Mouse (Mus musculus): ENCODE data around the gene Usp18. TPM values are rescaled to one million over a fixed set of nuclear protein-coding genes. Genes with fewer than 3 reads are reported as not detected.

Gene Usp18
- total RNA-seq, 2 experiments from 2014 or later, result 0.52 to 0.74 TPM

DNA sequence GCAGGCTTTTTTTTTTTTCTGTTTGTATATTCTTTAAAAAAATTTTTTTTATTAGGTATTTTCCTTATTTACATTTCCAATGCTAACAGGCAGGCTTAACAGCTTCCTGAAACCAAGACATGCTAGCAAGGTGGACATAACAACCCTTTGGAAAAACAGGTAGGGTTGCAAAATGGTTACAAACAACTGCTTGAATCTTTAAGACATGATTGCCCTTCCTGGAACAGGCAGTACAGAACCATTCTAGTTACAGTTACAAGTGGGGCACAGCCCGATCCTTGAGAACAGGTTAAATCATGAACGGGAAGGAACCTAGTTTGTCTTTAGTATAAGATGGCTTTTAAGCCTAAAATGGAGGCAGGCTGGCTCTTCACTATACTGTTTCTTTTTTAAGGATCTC lies 9.3 kb upstream of the Usp18 start:
- no peak for TF ChIP-seq CTCF (conservative IDR thresholded peaks at IDR 0.05)
- no peak for DNase-seq (ENCODE audit: low spot score in 2 of 2)
- Histone ChIP-seq H3K27ac (no peak overlapping the region), H3K4me3 (no peak overlapping the region)

DNA sequence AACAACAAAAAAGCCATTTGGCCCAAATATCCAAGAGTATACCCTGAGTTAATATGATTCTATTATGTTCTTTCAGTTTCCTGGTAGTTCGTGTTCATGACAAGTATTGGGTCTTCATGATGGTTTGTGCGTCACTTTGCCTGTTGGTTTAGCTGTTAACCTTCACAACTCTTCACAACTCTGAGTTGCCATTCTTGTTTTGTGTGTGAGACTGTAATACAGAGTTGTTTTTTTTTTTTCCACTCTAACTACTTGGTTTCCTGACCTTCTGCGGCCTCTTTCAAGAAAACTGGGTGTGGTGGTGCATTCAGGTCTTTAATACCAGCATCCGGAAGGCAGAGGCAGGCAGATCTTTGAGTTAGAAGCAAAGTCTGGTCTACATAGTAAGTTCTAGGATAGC lies 7.5 kb upstream of the Usp18 start:
- H3K27ac ChIP-seq, result no peak overlapping the region
- TF ChIP-seq CTCF (conservative IDR thresholded peaks at IDR 0.05), result no peak
- H3K4me3 ChIP-seq, result no peak overlapping the region
- no peak for DNase-seq (ENCODE audit: low spot score in 2 of 2)

- DNase-seq (ENCODE audit: low spot score in 2 of 2), result no peak
- TF ChIP-seq CTCF (conservative IDR thresholded peaks at IDR 0.05), result no peak
Observed at GRCm38 (mm10) chr6:121241780-121242179, 3.9 kb upstream of the Usp18 start.

GRCm38 (mm10) chr6:121243161-121243560 lies 2.5 kb upstream of the Usp18 start:
- no peak overlapping the region for H3K4me3 ChIP-seq
- TF ChIP-seq CTCF (conservative IDR thresholded peaks at IDR 0.05), result no peak
- DNase-seq (ENCODE audit: low spot score in 2 of 2), result no peak
- H3K27ac ChIP-seq, result no peak overlapping the region

More at GRCm38 (mm10) chr6:121241780-121242179, 3.9 kb upstream of the Usp18 start:
- Histone ChIP-seq H3K4me3 (no peak overlapping the region), H3K27ac (no peak overlapping the region)

- H3K27ac ChIP-seq, result no peak overlapping the region
- H3K4me3 ChIP-seq, result peak overlapping the region; percentile 69
- no peak for DNase-seq (ENCODE audit: low spot score in 2 of 2)
- no peak for TF ChIP-seq CTCF (conservative IDR thresholded peaks at IDR 0.05)
Observed at GRCm38 (mm10) chr6:121246037-121246361, 293 bp downstream of the Usp18 start.

DNA sequence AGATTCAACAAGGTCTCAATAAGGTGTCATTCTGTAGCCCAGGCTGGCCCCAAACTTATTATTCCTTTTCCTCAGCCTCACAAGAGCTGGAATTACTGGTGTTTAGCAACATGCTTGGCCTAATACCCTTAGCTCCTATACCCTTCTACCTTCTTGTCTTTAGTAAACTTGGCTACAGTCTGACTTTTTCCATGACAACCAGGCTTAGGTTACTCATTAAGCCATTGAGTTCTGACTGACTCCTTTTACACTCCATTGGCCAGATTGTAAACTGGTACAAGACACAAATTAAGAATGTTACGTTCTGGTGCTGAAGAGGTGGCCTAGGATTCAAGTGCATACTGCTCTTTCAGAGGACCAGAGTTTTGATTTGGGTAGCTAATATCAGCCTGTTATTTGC lies 4.7 kb downstream of the Usp18 start:
- DNase-seq (ENCODE audit: low spot score in 2 of 2), result no peak
- Histone ChIP-seq H3K27ac (no peak overlapping the region), H3K4me3 (no peak overlapping the region)
- TF ChIP-seq CTCF (conservative IDR thresholded peaks at IDR 0.05), result no peak

- no peak for DNase-seq (ENCODE audit: low spot score in 2 of 2)
- Histone ChIP-seq H3K27ac (no peak overlapping the region), H3K4me3 (no peak overlapping the region)
- no peak for TF ChIP-seq CTCF (conservative IDR thresholded peaks at IDR 0.05)
Observed at GRCm38 (mm10) chr6:121251256-121251655, 5.5 kb downstream of the Usp18 start.

DNA sequence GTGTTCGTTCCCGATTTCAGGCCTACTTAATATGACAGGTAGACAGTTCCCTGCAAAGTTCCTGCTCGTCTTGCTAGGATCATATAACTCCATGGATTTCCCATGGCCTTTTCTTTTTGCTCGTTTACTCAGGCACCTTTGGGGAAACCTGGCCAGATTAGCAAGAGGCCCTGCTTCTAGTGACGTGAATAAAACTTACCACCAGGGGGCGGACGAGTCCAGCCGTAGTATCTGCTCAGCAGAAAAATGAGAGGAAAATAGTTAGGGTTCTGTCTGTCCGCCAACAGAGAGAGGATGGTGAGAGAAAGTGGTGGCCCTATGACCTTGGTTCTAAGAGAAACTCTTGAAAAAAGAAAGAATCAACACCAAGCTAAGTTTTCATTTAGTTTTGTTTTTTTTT lies 14.8 kb downstream of the Usp18 start:
- no peak overlapping the region for H3K27ac ChIP-seq
- no peak overlapping the region for H3K4me3 ChIP-seq
- TF ChIP-seq CTCF (conservative IDR thresholded peaks at IDR 0.05), result peak; percentile 89
- DNase-seq (ENCODE audit: low spot score in 2 of 2), result peak; percentile 60 to 84

DNA sequence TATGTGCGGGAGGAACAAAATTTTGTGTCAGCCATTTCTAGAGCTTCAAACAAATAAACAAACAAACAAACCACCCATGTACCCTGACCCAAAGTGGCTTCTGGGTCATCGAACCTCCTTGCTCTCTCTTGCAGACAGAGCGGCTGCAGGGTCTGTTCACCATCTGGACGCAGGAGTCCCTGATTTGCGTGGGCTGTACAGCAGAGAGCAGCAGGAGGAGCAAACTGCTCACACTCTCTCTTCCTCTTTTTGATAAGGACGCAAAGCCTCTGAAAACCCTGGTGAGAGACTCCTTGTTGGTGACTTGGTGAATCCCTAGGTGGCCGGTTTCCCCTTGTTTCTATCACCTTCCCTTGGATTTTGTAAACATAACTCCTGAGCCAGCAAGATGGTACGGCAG lies 15.5 kb downstream of the Usp18 start:
- Histone ChIP-seq H3K27ac (no peak overlapping the region), H3K4me3 (no peak overlapping the region)
- no peak for DNase-seq (ENCODE audit: low spot score in 2 of 2)
- no peak for TF ChIP-seq CTCF (conservative IDR thresholded peaks at IDR 0.05)

DNA sequence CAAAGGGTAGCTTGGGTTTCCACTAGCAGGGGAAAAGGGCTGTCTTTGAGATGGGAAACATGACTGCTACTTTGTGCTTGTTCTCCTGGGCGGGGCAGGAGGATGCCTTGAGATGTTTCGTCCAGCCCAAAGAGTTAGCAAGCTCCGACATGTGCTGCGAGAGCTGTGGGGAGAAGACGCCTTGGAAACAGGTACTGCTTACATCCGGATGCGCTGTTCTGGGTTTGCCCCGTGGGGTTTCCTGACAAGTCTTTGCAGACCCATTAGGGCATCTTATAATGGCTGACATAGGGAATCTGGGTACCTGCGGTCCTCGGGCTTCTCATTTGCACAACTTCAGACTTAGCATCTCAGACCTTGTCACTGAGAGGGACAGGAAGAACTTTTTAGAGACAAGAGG lies 16.3 kb downstream of the Usp18 start:
- Histone ChIP-seq H3K27ac (no peak overlapping the region), H3K4me3 (no peak overlapping the region)
- TF ChIP-seq CTCF (conservative IDR thresholded peaks at IDR 0.05), result no peak
- DNase-seq (ENCODE audit: low spot score in 2 of 2), result no peak

DNA sequence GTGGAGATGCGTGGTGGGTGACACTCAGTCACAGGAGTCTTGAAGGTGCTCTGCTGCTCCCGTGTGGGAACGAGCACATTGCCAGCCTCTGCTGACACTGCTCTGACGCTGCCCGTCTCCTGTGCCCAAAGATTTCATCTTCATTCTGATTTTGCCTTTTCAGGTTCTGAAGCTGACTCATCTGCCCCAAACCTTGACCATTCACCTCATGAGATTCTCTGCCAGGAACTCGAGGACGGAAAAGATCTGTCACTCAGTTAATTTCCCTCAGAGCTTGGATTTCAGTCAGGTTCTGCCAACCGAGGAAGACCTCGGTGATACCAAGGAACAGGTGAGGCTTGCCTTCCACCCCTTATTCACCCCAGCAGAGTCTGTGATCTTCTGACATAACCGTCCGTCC lies 16.8 kb downstream of the Usp18 start:
- no peak overlapping the region for H3K27ac ChIP-seq
- DNase-seq (ENCODE audit: low spot score in 2 of 2), result no peak
- H3K4me3 ChIP-seq, result no peak overlapping the region
- no peak for TF ChIP-seq CTCF (conservative IDR thresholded peaks at IDR 0.05)

DNA sequence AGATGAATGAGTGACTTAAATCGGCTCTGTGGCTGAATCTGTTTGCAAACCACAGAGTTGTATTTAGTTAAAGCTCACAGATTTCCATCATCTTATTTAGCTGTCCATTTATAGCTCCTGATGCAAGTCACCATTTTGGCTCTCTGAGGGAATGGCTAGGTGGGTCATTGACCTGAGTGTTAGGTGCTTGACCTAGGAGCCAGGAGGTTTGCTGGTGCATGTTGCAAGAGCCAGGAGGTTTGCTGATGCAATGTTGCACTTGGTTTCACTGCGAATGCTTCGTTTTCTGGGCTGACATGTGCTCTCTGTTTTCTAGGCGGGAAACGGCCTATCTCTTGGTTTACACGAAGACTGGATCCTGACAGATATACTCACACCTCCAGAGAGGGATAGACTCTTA lies 24.4 kb downstream of the Usp18 start:
- H3K27ac ChIP-seq, result no peak overlapping the region
- no peak for DNase-seq (ENCODE audit: low spot score in 2 of 2)
- H3K4me3 ChIP-seq, result no peak overlapping the region
- TF ChIP-seq CTCF (conservative IDR thresholded peaks at IDR 0.05), result no peak

GRCm38 (mm10) chr6:121271707-121272074 lies 26.0 kb downstream of the Usp18 start:
- DNase-seq (ENCODE audit: low spot score in 2 of 2), result no peak
- Histone ChIP-seq H3K4me3 (no peak overlapping the region), H3K27ac (no peak overlapping the region)
- no peak for TF ChIP-seq CTCF (conservative IDR thresholded peaks at IDR 0.05)

DNA sequence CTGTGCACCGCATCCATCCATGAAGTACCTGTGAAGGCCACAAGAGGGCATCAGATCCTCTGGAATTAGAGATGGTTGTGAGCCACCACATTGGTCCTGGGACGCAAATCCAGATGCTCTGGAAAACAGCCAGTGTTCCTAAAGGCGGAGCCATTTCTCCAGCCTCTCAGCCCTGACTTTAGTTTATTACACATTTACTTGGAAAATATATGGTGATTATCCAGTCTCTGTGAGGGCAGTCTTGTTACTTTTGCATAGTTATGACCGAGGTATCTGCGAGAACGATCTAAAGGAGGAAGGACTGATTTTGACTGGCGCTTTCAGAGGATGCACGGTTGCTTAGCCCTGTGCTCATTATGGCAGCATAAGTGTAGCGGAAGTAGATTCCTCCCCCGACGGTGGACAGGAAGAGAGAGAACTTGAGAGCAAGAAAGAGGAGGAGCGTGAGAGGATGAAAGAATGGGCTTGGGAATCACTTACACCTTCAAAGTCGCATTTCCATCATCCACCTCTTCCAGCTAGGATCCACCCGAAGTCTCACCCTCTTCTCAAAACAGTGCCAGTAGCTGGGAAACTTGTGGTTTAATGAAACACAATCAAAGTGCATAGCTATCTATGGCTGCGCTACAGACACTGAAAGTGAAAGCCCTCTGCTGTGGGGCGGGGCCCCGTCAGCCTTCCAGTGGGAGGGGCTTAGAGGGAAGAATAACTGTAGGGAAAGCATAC lies 26.5 kb downstream of the Usp18 start:
- TF ChIP-seq CTCF (conservative IDR thresholded peaks at IDR 0.05), result peak; percentile 98
- DNase-seq (ENCODE audit: low spot score in 2 of 2), result peak; percentile 66 to 84
- Histone ChIP-seq H3K4me3 (peak overlapping the region; percentile 60), H3K27ac (peak overlapping the region; percentile 53)
